Mouse (Mus musculus) liver, adult 2 months (tissue): ENCODE results near the gene Hist1h2bq.

Experiments used
- CTCF ChIP-seq: fragments of 200-500 bp; IDR thresholded peaks from 2 replicates; pipeline ENCODE4 v1.5.1; 2011; ENCODE audit warnings: low read depth, low read length, control low read depth
- POLR2A ChIP-seq: fragments of 200-500 bp; IDR thresholded peaks from 2 replicates; pipeline ENCODE4 v1.6.1; 2011; ENCODE audit warnings: low read length, control low read depth; ENCODE audit not compliant: insufficient read depth; ENCODE audit errors: extremely low read depth

DNA sequence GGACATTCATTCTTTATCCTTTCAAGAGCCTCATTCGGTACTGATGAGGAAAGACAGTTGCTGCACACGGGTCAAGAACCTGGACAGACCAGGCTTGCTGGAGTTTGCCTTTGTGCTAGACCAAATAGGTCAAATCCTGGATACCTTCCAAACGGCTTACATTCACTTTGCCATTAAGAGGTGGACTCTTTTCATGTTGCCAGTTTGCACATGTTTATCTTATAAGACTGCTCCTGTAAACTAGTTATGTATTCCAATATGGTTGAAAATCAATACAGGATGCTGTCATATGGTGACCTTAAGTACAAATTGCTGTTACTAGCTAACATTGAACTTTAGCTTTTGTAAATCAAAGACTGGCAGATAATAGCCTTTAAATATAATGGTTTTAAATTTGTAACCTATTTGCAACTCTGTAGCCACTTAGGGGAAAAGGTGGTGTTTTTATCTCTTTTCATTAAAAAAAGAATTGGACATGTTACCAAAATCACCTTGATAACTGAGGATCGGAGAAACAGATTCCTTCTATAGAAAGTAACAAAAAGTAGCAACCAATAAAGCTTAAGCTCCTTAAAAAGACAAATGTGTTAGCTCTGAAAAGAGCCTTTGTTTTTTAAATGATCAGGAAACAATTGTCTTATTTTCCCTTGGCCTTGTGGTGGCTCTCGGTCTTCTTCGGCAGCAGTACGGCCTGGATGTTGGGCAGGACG, 23.7 kb downstream of the Hist1h2bq start:
- TF ChIP-seq CTCF (no peak), POLR2A (no peak)
